Mouse (Mus musculus): ENCODE results near the gene Tnr.

DNA sequence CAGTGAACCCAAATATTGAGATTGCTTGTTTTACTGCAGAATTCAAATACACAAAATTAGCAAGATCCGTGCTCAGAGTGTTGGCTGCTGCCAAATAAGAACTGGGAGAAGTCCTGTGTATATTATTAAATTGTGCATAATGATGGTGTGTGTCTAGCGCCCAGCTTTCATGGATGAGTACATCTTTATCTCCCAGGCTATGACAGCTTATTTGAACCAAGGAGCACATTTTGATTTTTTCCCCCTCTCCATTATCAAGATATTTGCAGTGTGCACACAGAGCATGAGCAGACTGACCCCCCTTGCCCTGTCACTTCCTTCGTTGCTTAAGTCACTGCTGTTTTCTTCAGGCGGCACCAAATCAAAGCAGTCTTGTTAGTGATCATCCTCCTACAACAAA is 278.2 kb downstream of the Tnr start:
- TF ChIP-seq CTCF (IDR thresholded peaks at IDR 0.05; ENCODE audit: low read depth), result no peak
- no peak for TF ChIP-seq EP300 (IDR thresholded peaks at IDR 0.05; ENCODE audit: low read depth)
